Mouse (Mus musculus): Measurements from ENCODE around the gene Slc9a1.

DNA sequence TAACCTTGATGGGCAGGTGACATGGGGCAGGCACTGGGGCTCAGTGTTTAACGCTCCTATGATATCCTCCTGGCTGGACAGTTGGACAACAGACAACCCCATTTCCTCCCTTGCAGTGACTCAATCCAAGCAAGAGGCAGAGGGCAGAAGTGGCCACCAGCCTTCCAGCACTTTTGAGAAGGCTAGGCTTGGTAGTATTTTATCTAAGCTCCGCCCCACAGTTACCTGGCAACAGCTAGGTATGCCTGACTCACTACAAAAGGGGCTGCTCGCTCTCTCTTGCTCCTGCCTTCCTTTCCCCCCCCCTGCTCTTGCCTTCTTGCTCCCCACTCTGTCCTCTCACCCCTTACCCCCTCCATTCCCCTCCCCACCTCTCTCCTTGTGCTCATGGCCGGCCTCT, 91.9 kb downstream of the Slc9a1 start:
- TF ChIP-seq POLR2A (IDR thresholded peaks at IDR 0.05; ENCODE audit: borderline replicate concordance, extremely low read depth, low read depth, low read length) (no peak), CTCF (IDR thresholded peaks at IDR 0.05; ENCODE audit: insufficient read depth, low read length) (no peak)

All from lung, adult 2 months (tissue).